In the genomic region with DNA sequence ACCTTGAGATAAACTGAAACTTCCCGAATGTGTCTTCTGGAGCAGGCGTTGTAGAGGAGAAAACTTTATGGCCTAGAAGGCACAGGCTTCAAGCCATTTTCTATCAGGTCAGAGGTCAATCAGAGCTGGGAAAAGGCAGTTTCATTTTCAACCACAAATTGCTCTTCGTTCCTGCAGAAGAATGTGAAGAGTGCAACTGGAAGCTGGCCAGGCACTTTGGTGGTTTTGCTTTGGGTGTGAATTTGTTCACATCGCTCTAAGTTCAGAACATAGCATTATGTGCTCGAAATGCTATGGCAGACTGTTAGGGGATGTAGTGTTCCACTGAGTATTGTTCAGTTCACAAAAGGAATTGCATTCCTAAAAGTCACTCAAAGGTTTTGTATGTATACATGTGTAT, we compare ENCODE assay signal across 9 mouse cellular contexts.
DNase-seq lines count a peak whose midpoint lies in the region; ATAC-seq and TF ChIP-seq lines count a peak whose summit lies in the region.
"Had no signal": no experiment of that assay in that cellular context is flagged by ENCODE, and none has a peak within 500 bp of the region (broad histone marks: within the 10 kb centered on the region; RNA-seq: fewer than 3 reads in every experiment).

No protein-coding gene starts in this region.

- no peak overlapping the region for H3K4me3 ChIP-seq in thymus, adult 2 months (ENCODE audit: control insufficient read depth, insufficient read depth, low read length)
- no peak overlapping the region for H3K4me3 ChIP-seq in hindbrain, embryonic 12.5 days

- H3K36me3 ChIP-seq in thymus, adult 2 months (ENCODE audit: control insufficient read depth, insufficient read depth, low read length): no peaks in the 10 kb centered on the region
- H3K36me3 ChIP-seq in hindbrain, embryonic 12.5 days: no peaks in the 10 kb centered on the region

- no peak overlapping the region for H3K9ac ChIP-seq in hindbrain, embryonic 12.5 days

- no peak for TF ChIP-seq CTCF in thymus, adult 2 months (IDR thresholded peaks at IDR 0.05; ENCODE audit: borderline replicate concordance, control insufficient read depth, extremely low read depth, insufficient read depth, low read length, poor library complexity)

- peak; percentile 94 for DNase-seq in NIH3T3 (ENCODE audit: low read depth)
- DNase-seq in adrenal gland, postnatal 25 days: peak; percentile 14
- peak; percentile 6 to 27 for DNase-seq in heart, postnatal 14 days
- DNase-seq in lung, postnatal 36 days: peak; percentile 92
- no peak for DNase-seq in spleen, postnatal 4 days (ENCODE audit: low spot score in 2 of 2)
- DNase-seq in thymus, adult 2 months: no peak
- DNase-seq in urinary bladder, postnatal 10 days (ENCODE audit: low spot score): no peak

- intact Hi-C loops in heart, postnatal 14 days (cut with DNase I): no loop called here

- no peaks in the 10 kb centered on the region for H3K27me3 ChIP-seq in thymus, adult 2 months (ENCODE audit: control insufficient read depth, insufficient read depth, low read length)
- H3K27me3 ChIP-seq in hindbrain, embryonic 12.5 days: no peaks in the 10 kb centered on the region

- WGBS in thymus, adult 2 months: 40% methylated on average over 5 of the region's 5 CpGs
- WGBS in hindbrain, embryonic 12.5 days: 67% methylated on average over 5 of the region's 5 CpGs

- ATAC-seq in hindbrain, embryonic 12.5 days (ENCODE audit: low FRiP score): no peak
- ATAC-seq: activated CD4-positive, CD25-positive, alpha-beta regulatory T cell, adult 4 months had no signal

- H3K4me1 ChIP-seq in thymus, adult 2 months (replicated peaks; ENCODE audit: control insufficient read depth, insufficient read depth, low read length): no peaks in the 10 kb centered on the region
- no peaks in the 10 kb centered on the region for H3K4me1 ChIP-seq in hindbrain, embryonic 12.5 days

- H3K4me2 ChIP-seq in hindbrain, embryonic 12.5 days (replicated peaks): no peak overlapping the region

- H3K27ac ChIP-seq in thymus, adult 2 months (ENCODE audit: control insufficient read depth, insufficient read depth, low read length): no peak overlapping the region
- H3K27ac ChIP-seq in hindbrain, embryonic 12.5 days: no peak overlapping the region

- no peak for TF ChIP-seq POLR2A in thymus, adult 2 months (IDR thresholded peaks at IDR 0.05; ENCODE audit: control insufficient read depth, extremely low read depth, insufficient read depth, low read length, poor library complexity)

- H3K9me3 ChIP-seq in hindbrain, embryonic 12.5 days (replicated peaks): no peaks in the 10 kb centered on the region

Comparison
In these comparisons a context has a peak if more than half of its experiments do, and no peak if none do; other contexts are left out.
1. DNase-seq: peak in NIH3T3 (single experiment), adrenal gland, postnatal 25 days (single experiment), heart, postnatal 14 days (2 of 2) and lung, postnatal 36 days (single experiment); none in spleen, postnatal 4 days (0 of 2), thymus, adult 2 months (single experiment) and urinary bladder, postnatal 10 days (single experiment).